Comparison of ENCODE assay signal across 19 mouse cellular contexts in genomic region chr17:48453489-48453888, GRCm38 (mm10). TPM values are rescaled to one million over a fixed set of nuclear protein-coding genes. Genes with fewer than 3 reads are reported as not detected.
DNase-seq lines count a peak whose midpoint lies in the region; ATAC-seq and TF ChIP-seq lines count a peak whose summit lies in the region.
"Had no signal": no experiment of that assay in that cellular context is flagged by ENCODE, and none has a peak within 500 bp of the region (broad histone marks: within the 10 kb centered on the region; RNA-seq: fewer than 3 reads in every experiment).

No protein-coding gene starts in this region.

- DNase-seq in spleen, adult 2 months (ENCODE audit: low read depth in 1 of 2, low spot score in 2 of 2) = no peak
- DNase-seq in spleen, adult 12 weeks (ENCODE audit: low spot score) = no peak
- DNase-seq in c-Kit-positive CD71-positive TER-119-positive erythroid progenitor cells, embryonic 14.5 days (ENCODE audit: low spot score) = peak; percentile 34
- DNase-seq in stomach, postnatal 0 days (ENCODE audit: low spot score) = no peak
- DNase-seq in urinary bladder, postnatal 10 days (ENCODE audit: low spot score) = no peak
- DNase-seq: cerebellum, adult 2 months; kidney, adult 9 months; lung, postnatal 14 days had no signal

- H3K27me3 ChIP-seq in intestine, postnatal 0 days (replicated peaks; ENCODE audit: control insufficient read depth, insufficient read depth, low read length) = no peaks in the 10 kb centered on the region
- no peaks in the 10 kb centered on the region for H3K27me3 ChIP-seq in intestine, embryonic 16.5 days (replicated peaks; ENCODE audit: control insufficient read depth, insufficient read depth, low read length)
- H3K27me3 ChIP-seq in spleen, adult 2 months (ENCODE audit: control insufficient read depth, insufficient read depth, low read length) = no peaks in the 10 kb centered on the region
- no peaks in the 10 kb centered on the region for H3K27me3 ChIP-seq in stomach, postnatal 0 days (ENCODE audit: control insufficient read depth, insufficient read depth, low read length)
- H3K27me3 ChIP-seq: embryonic facial prominence, embryonic 12.5 days; limb, embryonic 12.5 days; midbrain, embryonic 12.5 days had no signal

- WGBS in intestine, postnatal 0 days = 68% methylated on average over 7 of the region's 7 CpGs
- 75% methylated on average over 7 of the region's 7 CpGs for WGBS in intestine, embryonic 16.5 days
- 81% methylated on average over 7 of the region's 7 CpGs for WGBS in spleen, adult 2 months
- WGBS in stomach, postnatal 0 days = 78% methylated on average over 7 of the region's 7 CpGs

- no peak for TF ChIP-seq POLR2A in spleen, adult 2 months (IDR thresholded peaks at IDR 0.05; ENCODE audit: low read depth, low read length)

- no peak for TF ChIP-seq EP300 in stomach, postnatal 0 days (optimal IDR thresholded peaks at IDR 0.05)

- H3K9me3 ChIP-seq in intestine, postnatal 0 days (ENCODE audit: control insufficient read depth) = no peaks in the 10 kb centered on the region
- H3K9me3 ChIP-seq in intestine, embryonic 16.5 days (ENCODE audit: control insufficient read depth, low read length) = no peaks in the 10 kb centered on the region
- H3K9me3 ChIP-seq in stomach, postnatal 0 days (ENCODE audit: control insufficient read depth, low read length) = no peaks in the 10 kb centered on the region
- H3K9me3 ChIP-seq: embryonic facial prominence, embryonic 12.5 days; limb, embryonic 12.5 days; midbrain, embryonic 12.5 days had no signal

- no peak overlapping the region for H3K27ac ChIP-seq in intestine, postnatal 0 days (ENCODE audit: low read depth, low read length)
- H3K27ac ChIP-seq in intestine, embryonic 16.5 days (ENCODE audit: low read length) = no peak overlapping the region
- no peak overlapping the region for H3K27ac ChIP-seq in spleen, adult 2 months (ENCODE audit: insufficient read depth, low read length)
- H3K27ac ChIP-seq in stomach, postnatal 0 days (replicated peaks) = no peak overlapping the region
- H3K27ac ChIP-seq: embryonic facial prominence, embryonic 12.5 days; left cerebral cortex, adult 2 months; limb, embryonic 12.5 days; midbrain, embryonic 12.5 days had no signal

- H3K4me2 ChIP-seq in intestine, postnatal 0 days (replicated peaks; ENCODE audit: low read depth) = no peak overlapping the region
- H3K4me2 ChIP-seq in intestine, embryonic 16.5 days (ENCODE audit: low read depth, low read length) = no peak overlapping the region
- no peak overlapping the region for H3K4me2 ChIP-seq in stomach, postnatal 0 days (replicated peaks; ENCODE audit: low read depth)
- H3K4me2 ChIP-seq: embryonic facial prominence, embryonic 12.5 days; limb, embryonic 12.5 days; midbrain, embryonic 12.5 days had no signal

- H3K36me3 ChIP-seq in intestine, postnatal 0 days (ENCODE audit: control insufficient read depth, insufficient read depth) = no peaks in the 10 kb centered on the region
- H3K36me3 ChIP-seq in intestine, embryonic 16.5 days (ENCODE audit: control insufficient read depth, insufficient read depth, low read length) = no peaks in the 10 kb centered on the region
- no peaks in the 10 kb centered on the region for H3K36me3 ChIP-seq in spleen, adult 2 months (ENCODE audit: control insufficient read depth, insufficient read depth, low read length)
- H3K36me3 ChIP-seq in stomach, postnatal 0 days (ENCODE audit: control insufficient read depth, insufficient read depth, low read length) = no peaks in the 10 kb centered on the region
- H3K36me3 ChIP-seq: embryonic facial prominence, embryonic 12.5 days; limb, embryonic 12.5 days; midbrain, embryonic 12.5 days had no signal

- H3K9ac ChIP-seq in intestine, postnatal 0 days (ENCODE audit: low read depth, low read length) = no peak overlapping the region
- no peak overlapping the region for H3K9ac ChIP-seq in intestine, embryonic 16.5 days (ENCODE audit: low read depth, low read length)
- no peak overlapping the region for H3K9ac ChIP-seq in stomach, postnatal 0 days (ENCODE audit: low read length)
- H3K9ac ChIP-seq: embryonic facial prominence, embryonic 12.5 days; limb, embryonic 12.5 days; midbrain, embryonic 12.5 days had no signal

- no peak overlapping the region for H3K4me3 ChIP-seq in intestine, postnatal 0 days (ENCODE audit: low read depth, low read length)
- H3K4me3 ChIP-seq in intestine, embryonic 16.5 days (ENCODE audit: low read length) = no peak overlapping the region
- H3K4me3 ChIP-seq in spleen, adult 2 months (ENCODE audit: extremely low read depth, insufficient read depth, insufficient read length) = no peak overlapping the region
- no peak overlapping the region for H3K4me3 ChIP-seq in stomach, postnatal 0 days (ENCODE audit: low read depth, low read length)
- H3K4me3 ChIP-seq: embryonic facial prominence, embryonic 12.5 days; left cerebral cortex, adult 2 months; limb, embryonic 12.5 days; midbrain, embryonic 12.5 days had no signal

- ATAC-seq in intestine, postnatal 0 days = no peak
- no peak for ATAC-seq in intestine, embryonic 16.5 days
- ATAC-seq in stomach, postnatal 0 days (ENCODE audit: low FRiP score, low TSS enrichment) = no peak
- ATAC-seq in erythroid progenitor cell, adult 5-6 weeks (replicated peaks; ENCODE audit: low FRiP score, poor library complexity, severe bottlenecking) = no peak

- H3K4me1 ChIP-seq in intestine, postnatal 0 days (replicated peaks; ENCODE audit: control insufficient read depth, insufficient read depth, low read length) = no peaks in the 10 kb centered on the region
- H3K4me1 ChIP-seq in intestine, embryonic 16.5 days (ENCODE audit: control insufficient read depth, insufficient read depth, low read length) = peaks cover 13% of the 10 kb centered on the region
- H3K4me1 ChIP-seq in spleen, adult 2 months (ENCODE audit: control insufficient read depth, insufficient read depth, insufficient read length) = peaks cover 3% of the 10 kb centered on the region; the same call in 1 of the 2 replicates
- H3K4me1 ChIP-seq in stomach, postnatal 0 days (replicated peaks; ENCODE audit: control insufficient read depth, insufficient read depth) = 0 out of 2 replicates have a peak, but pooled peaks cover 3% of the 10 kb centered on the region
- H3K4me1 ChIP-seq: embryonic facial prominence, embryonic 12.5 days; limb, embryonic 12.5 days had no signal

- peak; percentile 63 for TF ChIP-seq CTCF in intestine, postnatal 0 days (IDR thresholded peaks at IDR 0.05; ENCODE audit: low read depth)
- peak; percentile 13; the same call in 1 of the 2 replicates for TF ChIP-seq CTCF in spleen, adult 2 months (IDR thresholded peaks at IDR 0.05; ENCODE audit: extremely low read depth, insufficient read depth, insufficient read length, insufficient replicate concordance)
- TF ChIP-seq CTCF in stomach, postnatal 0 days (IDR thresholded peaks at IDR 0.05; ENCODE audit: low read depth) = peak; percentile 53

RNA-seq across cellular contexts. Expression of gene Unc5cl, which starts 1.2 kb away (rescaled TPM):
- polyA plus RNA-seq in intestine, postnatal 0 days (2015; fragmentation: Nextera tagmentation; extraction: Ambion mirVana) = 26.7 and 28.4 TPM in 2 replicates
- 47.2 and 49.3 TPM in 2 replicates for polyA plus RNA-seq in intestine, embryonic 16.5 days (2015; fragmentation: Nextera tagmentation; extraction: Ambion mirVana)
- 8.5 and 10.6 TPM in 2 replicates for polyA plus RNA-seq in spleen, adult 2 months (2012; rRNA removed)
- polyA plus RNA-seq in stomach, postnatal 0 days (2015; fragmentation: Nextera tagmentation; extraction: Ambion mirVana) = 3.3 and 3.5 TPM in 2 replicates
- 13.4 and 20.5 TPM in 2 replicates for total RNA-seq in erythroid progenitor cell, adult 5-6 weeks (2015; ENCODE audit: low replicate concordance)
- total RNA-seq in erythroid progenitor cell, adult 5-6 weeks (2017; ENCODE audit: low replicate concordance) = 13.2 and 24.1 TPM in 2 replicates
- total RNA-seq: gastrocnemius, postnatal 4 days had no signal

RNA-seq across cellular contexts. Expression of gene Tspo2, which starts 2.2 kb away (rescaled TPM):
- 0.48 and 1.3 TPM in 2 replicates for polyA plus RNA-seq in intestine, postnatal 0 days (2015; fragmentation: Nextera tagmentation; extraction: Ambion mirVana)
- 4.5 and 4.7 TPM in 2 replicates for polyA plus RNA-seq in intestine, embryonic 16.5 days (2015; fragmentation: Nextera tagmentation; extraction: Ambion mirVana)
- 107 and 121 TPM in 2 replicates for polyA plus RNA-seq in spleen, adult 2 months (2012; rRNA removed)
- 0.41 and 0.51 TPM in 2 replicates for polyA plus RNA-seq in stomach, postnatal 0 days (2015; fragmentation: Nextera tagmentation; extraction: Ambion mirVana)
- total RNA-seq in erythroid progenitor cell, adult 5-6 weeks (2015; ENCODE audit: low replicate concordance) = 464 and 482 TPM in 2 replicates
- total RNA-seq in erythroid progenitor cell, adult 5-6 weeks (2017; ENCODE audit: low replicate concordance) = 322 and 537 TPM in 2 replicates
- total RNA-seq: adrenal gland, adult 18-20 months; layer of hippocampus, adult 18-20 months; left cerebral cortex, adult 2 months had no signal
- polyA plus RNA-seq: frontal cortex, adult 2 months had no signal

RNA-seq across cellular contexts. Expression of gene Apobec2, which starts 20.8 kb away (rescaled TPM):
- 2.6 TPM in 2 replicates for polyA plus RNA-seq in intestine, postnatal 0 days (2015; fragmentation: Nextera tagmentation; extraction: Ambion mirVana)
- 4.6 and 5.4 TPM in 2 replicates for polyA plus RNA-seq in intestine, embryonic 16.5 days (2015; fragmentation: Nextera tagmentation; extraction: Ambion mirVana)
- polyA plus RNA-seq in spleen, adult 2 months (2012; rRNA removed) = 0.29 and 0.42 TPM in 2 replicates
- polyA plus RNA-seq in stomach, postnatal 0 days (2015; fragmentation: Nextera tagmentation; extraction: Ambion mirVana) = 7.2 and 7.6 TPM in 2 replicates
- total RNA-seq in erythroid progenitor cell, adult 5-6 weeks (2015; ENCODE audit: low replicate concordance) = not detected in 2 replicates
- total RNA-seq in erythroid progenitor cell, adult 5-6 weeks (2017; ENCODE audit: low replicate concordance) = not detected in 2 replicates
- total RNA-seq: layer of hippocampus, adult 18-20 months; left cerebral cortex, adult 2 months had no signal

RNA-seq across cellular contexts. Expression of gene Oard1, which starts 43.7 kb away (rescaled TPM):
- polyA plus RNA-seq in intestine, postnatal 0 days (2015; fragmentation: Nextera tagmentation; extraction: Ambion mirVana) = 52.1 and 53.9 TPM in 2 replicates
- 62.7 and 70.6 TPM in 2 replicates for polyA plus RNA-seq in intestine, embryonic 16.5 days (2015; fragmentation: Nextera tagmentation; extraction: Ambion mirVana)
- polyA plus RNA-seq in spleen, adult 2 months (2012; rRNA removed) = 6.6 and 7.7 TPM in 2 replicates
- 42.3 and 43.8 TPM in 2 replicates for polyA plus RNA-seq in stomach, postnatal 0 days (2015; fragmentation: Nextera tagmentation; extraction: Ambion mirVana)
- 42.9 and 62.9 TPM in 2 replicates for total RNA-seq in erythroid progenitor cell, adult 5-6 weeks (2015; ENCODE audit: low replicate concordance)
- total RNA-seq in erythroid progenitor cell, adult 5-6 weeks (2017; ENCODE audit: low replicate concordance) = 81.9 and 87.0 TPM in 2 replicates

RNA-seq across cellular contexts. Expression of gene Nfya, which starts 43.8 kb away (rescaled TPM):
- 3.8 and 4.2 TPM in 2 replicates for polyA plus RNA-seq in intestine, postnatal 0 days (2015; fragmentation: Nextera tagmentation; extraction: Ambion mirVana)
- 9.3 and 10.8 TPM in 2 replicates for polyA plus RNA-seq in intestine, embryonic 16.5 days (2015; fragmentation: Nextera tagmentation; extraction: Ambion mirVana)
- 80.3 and 93.1 TPM in 2 replicates for polyA plus RNA-seq in spleen, adult 2 months (2012; rRNA removed)
- 3.0 and 3.5 TPM in 2 replicates for polyA plus RNA-seq in stomach, postnatal 0 days (2015; fragmentation: Nextera tagmentation; extraction: Ambion mirVana)
- total RNA-seq in erythroid progenitor cell, adult 5-6 weeks (2015; ENCODE audit: low replicate concordance) = 133 and 142 TPM in 2 replicates
- total RNA-seq in erythroid progenitor cell, adult 5-6 weeks (2017; ENCODE audit: low replicate concordance) = 69.3 and 110 TPM in 2 replicates

Comparison
In these comparisons a context has a peak if more than half of its experiments do, and no peak if none do; other contexts are left out.
1. CTCF ChIP-seq: peak in every context shown above with its lines; median percentile 63 in intestine, postnatal 0 days; 53 in stomach, postnatal 0 days; 13 in spleen, adult 2 months.
2. RNA of gene Tspo2, which starts 2.2 kb away (polyA plus RNA-seq): 107 to 121 TPM in spleen, adult 2 months; 4.5 to 4.7 TPM in intestine, embryonic 16.5 days, 0.41 to 0.51 TPM in stomach, postnatal 0 days and 0.48 to 1.3 TPM in intestine, postnatal 0 days; every median in the first group is over 10 times any median in the second.